Mouse (Mus musculus) kidney, embryonic 16.5 days (tissue): ENCODE measurements around the gene Sergef. TPM values are rescaled to one million over a fixed set of nuclear protein-coding genes. Genes with fewer than 3 reads are reported as not detected.

Experiments used
- ATAC-seq: fragments of 200-750 bp; cut with Nextera tagmentation; 2 replicates; pipeline ENCODE4 v1.8.0; 2017; ENCODE audit warnings: moderate TSS enrichment; ENCODE audit not compliant: low FRiP score, low TSS enrichment
- H3K27ac ChIP-seq: fragments of 300-500 bp; sonication (generic); 2 replicates; pipeline ENCODE4 v1.5.1; 2014; ENCODE audit warnings: low read length
- H3K27me3 ChIP-seq: fragments of 300-500 bp; sonication (generic); 2 replicates; pipeline ENCODE4 v1.6.1; 2014; ENCODE audit warnings: low read length, control low read depth, mixed read lengths; ENCODE audit not compliant: insufficient read depth
- H3K36me3 ChIP-seq: fragments of 300-500 bp; sonication (generic); 2 replicates; pipeline ENCODE4 v1.6.1; 2014; ENCODE audit warnings: low read length, control low read depth, mixed read lengths; ENCODE audit not compliant: insufficient read depth
- H3K4me1 ChIP-seq: fragments of 300-500 bp; sonication (generic); 2 replicates; pipeline ENCODE4 v1.6.1; 2014; ENCODE audit warnings: low read length, control low read depth, mixed read lengths; ENCODE audit not compliant: insufficient read depth
- H3K4me2 ChIP-seq: fragments of 300-500 bp; sonication (generic); replicated peaks from 2 replicates; pipeline ENCODE4 v1.6.1; 2014; ENCODE audit warnings: low read depth, low read length
- H3K4me3 ChIP-seq: fragments of 300-500 bp; sonication (generic); 2 replicates; pipeline ENCODE4 v1.5.1; 2014; ENCODE audit warnings: mild to moderate bottlenecking, low read length
- H3K9ac ChIP-seq: fragments of 300-500 bp; sonication (generic); replicated peaks from 2 replicates; pipeline ENCODE4 v1.6.1; 2014; ENCODE audit warnings: low read length
- H3K9me3 ChIP-seq: fragments of 300-500 bp; sonication (generic); 2 replicates; pipeline ENCODE4 v1.6.1; 2016; ENCODE audit warnings: low read length, control low read depth
- WGBS: fragments of 180-500 bp; shearing (Covaris S2); extraction: QIAGEN DNeasy Blood & Tissue Kit; methylation state at CpG from one replicate; pipeline ENCODE4 v1.1.7; 2014; 5-methylcytosine and 5-hydroxymethylcytosine counted together
- polyA plus RNA-seq: library from polyadenylated mRNA; unstranded; fragments of >200 nt; fragmentation: Nextera tagmentation; extraction: Ambion mirVana; gene quantifications from 2 replicates; pipeline ENCODE4 v1.2.1, GENCODE M21; 2015

Gene Sergef
- polyA plus RNA-seq, 1 experiment from 2014 or later = 14.7 TPM

DNA sequence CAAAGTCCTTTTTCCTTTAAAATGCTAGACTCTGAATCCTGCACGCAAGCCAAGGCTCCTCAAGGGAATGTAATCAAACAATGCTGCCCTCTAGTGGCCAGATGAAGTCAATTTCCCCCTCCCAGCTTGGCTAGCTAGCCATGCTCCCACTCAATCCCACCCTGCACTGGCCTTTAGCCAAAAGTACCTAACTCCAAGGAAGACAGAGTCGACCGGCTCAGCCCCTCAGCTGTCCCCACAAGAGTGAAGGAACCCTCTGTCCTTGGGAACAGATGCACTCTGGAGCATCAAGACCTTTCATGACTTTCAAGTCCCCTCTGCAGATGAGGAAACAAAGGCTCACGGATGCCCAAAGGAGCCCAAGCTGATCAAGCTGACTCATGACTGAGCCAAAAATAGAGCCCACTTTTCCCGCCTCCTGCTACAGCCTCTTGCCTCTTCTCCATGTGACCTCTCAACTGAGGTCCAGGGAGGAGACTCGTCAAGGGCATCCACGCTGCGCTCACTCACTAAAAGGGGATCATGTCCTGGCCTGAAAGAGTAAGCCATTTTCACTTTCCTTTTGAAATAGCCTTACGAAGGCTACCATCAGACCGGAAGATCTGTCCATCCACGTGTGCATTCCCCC lies 32.1 kb downstream of the Sergef start:
- H3K9me3 ChIP-seq = no peaks in the 10 kb centered on the region
- peaks cover 3% of the 10 kb centered on the region; the same call in 1 of the 2 replicates for H3K36me3 ChIP-seq
- no peak overlapping the region for H3K27ac ChIP-seq
- no peak overlapping the region for H3K4me3 ChIP-seq
- 59% methylated on average over 11 of the region's 11 CpGs for WGBS
- no peak overlapping the region for H3K4me2 ChIP-seq
- ATAC-seq = no peak
- no peak overlapping the region for H3K9ac ChIP-seq
- H3K4me1 ChIP-seq = peaks cover 12% of the 10 kb centered on the region
- no peaks in the 10 kb centered on the region for H3K27me3 ChIP-seq

GRCm38 (mm10) chr7:46607031-46607426 lies 32.6 kb downstream of the Sergef start:
- H3K4me2 ChIP-seq = no peak overlapping the region

DNA sequence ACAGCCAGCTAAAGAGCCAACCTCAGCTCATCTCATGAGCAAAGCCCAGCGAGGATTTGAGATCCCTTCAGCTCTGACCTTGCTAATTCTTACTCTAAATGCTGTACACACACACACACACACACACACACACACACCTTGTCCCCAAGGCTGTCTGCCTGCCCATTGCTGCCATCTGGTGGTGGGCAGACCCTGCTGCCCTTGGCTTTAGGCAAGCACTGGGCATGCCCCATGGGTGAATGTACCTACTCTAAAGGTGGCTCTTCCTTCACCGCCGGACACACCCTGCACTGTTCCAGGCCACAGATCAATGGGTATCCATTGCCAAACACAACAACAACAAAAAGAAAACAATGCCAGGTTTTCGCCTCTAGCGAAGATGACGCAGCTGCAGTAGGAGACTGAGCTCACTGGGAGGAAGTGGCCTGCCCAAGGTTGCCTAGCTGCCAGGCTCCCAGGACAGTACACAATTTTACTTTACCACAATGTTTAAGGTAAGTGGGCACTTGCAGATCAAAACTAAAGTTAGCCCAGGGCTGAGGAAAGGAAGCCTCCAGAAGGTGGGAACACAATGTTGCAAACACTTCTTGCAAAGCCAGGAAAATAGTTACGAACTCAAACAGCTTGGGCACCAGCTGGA lies 33.1 kb downstream of the Sergef start:
- peak; percentile 70; the same call in 1 of the 2 replicates for ATAC-seq
- Histone ChIP-seq H3K9ac (no peak overlapping the region), H3K36me3 (peaks cover 3% of the 10 kb centered on the region; the same call in 1 of the 2 replicates), H3K27me3 (no peaks in the 10 kb centered on the region), H3K4me3 (no peak overlapping the region), H3K4me2 (no peak overlapping the region), H3K27ac (peak overlapping the region; percentile 26; the same call in 1 of the 2 replicates), H3K4me1 (peaks cover 9% of the 10 kb centered on the region; the same call in 1 of the 2 replicates), H3K9me3 (no peaks in the 10 kb centered on the region)
- 74% methylated on average over 7 of the region's 7 CpGs for WGBS

More at GRCm38 (mm10) chr7:46607031-46607426, 32.6 kb downstream of the Sergef start:
- Histone ChIP-seq H3K27me3 (no peaks in the 10 kb centered on the region), H3K9me3 (no peaks in the 10 kb centered on the region), H3K4me1 (peaks cover 9% of the 10 kb centered on the region; the same call in 1 of the 2 replicates), H3K36me3 (peaks cover 3% of the 10 kb centered on the region; the same call in 1 of the 2 replicates), H3K4me3 (no peak overlapping the region), H3K27ac (peak overlapping the region; percentile 26; the same call in 1 of the 2 replicates), H3K9ac (no peak overlapping the region)
- ATAC-seq = peak; percentile 78; the same call in 1 of the 2 replicates
- WGBS = 55% methylated on average over 8 of the region's 8 CpGs

- H3K4me3 ChIP-seq = no peak overlapping the region
- no peak overlapping the region for H3K27ac ChIP-seq
- ATAC-seq = no peak
- peaks cover 13% of the 10 kb centered on the region; the same call in 1 of the 2 replicates for H3K4me1 ChIP-seq
- H3K9me3 ChIP-seq = no peaks in the 10 kb centered on the region
- H3K27me3 ChIP-seq = no peaks in the 10 kb centered on the region
- 86% methylated on average over 7 of the region's 7 CpGs for WGBS
- no peak overlapping the region for H3K4me2 ChIP-seq
- peaks cover 3% of the 10 kb centered on the region; the same call in 1 of the 2 replicates for H3K36me3 ChIP-seq
- H3K9ac ChIP-seq = no peak overlapping the region
Observed at GRCm38 (mm10) chr7:46603051-46603450, 36.6 kb downstream of the Sergef start.

DNA sequence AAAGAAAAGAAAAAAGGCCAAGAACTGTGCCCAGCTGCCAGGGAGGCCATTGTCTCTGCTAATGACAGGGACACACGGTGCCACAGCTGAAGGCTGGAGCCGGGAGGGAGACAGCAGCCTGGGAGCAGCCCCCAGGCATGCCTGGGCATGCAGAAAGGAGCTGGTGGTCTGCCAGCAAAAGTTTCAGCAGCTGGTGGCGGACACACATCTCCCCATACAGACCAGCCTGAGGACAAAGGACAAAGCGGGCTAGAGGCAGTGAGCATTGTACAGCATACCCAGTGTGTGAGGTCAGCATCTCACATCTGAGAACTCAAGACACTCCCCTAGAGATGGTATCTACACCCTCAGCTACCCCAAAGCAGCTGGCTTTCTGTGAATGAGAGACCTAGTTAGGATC lies 37.5 kb downstream of the Sergef start:
- no peak for ATAC-seq
- Histone ChIP-seq H3K4me1 (peaks cover 6% of the 10 kb centered on the region; the same call in 1 of the 2 replicates), H3K9me3 (no peaks in the 10 kb centered on the region), H3K4me3 (no peak overlapping the region), H3K27me3 (no peaks in the 10 kb centered on the region), H3K9ac (no peak overlapping the region), H3K27ac (no peak overlapping the region), H3K4me2 (no peak overlapping the region), H3K36me3 (peaks cover 3% of the 10 kb centered on the region; the same call in 1 of the 2 replicates)
- 59% methylated on average over 4 of the region's 4 CpGs for WGBS

DNA sequence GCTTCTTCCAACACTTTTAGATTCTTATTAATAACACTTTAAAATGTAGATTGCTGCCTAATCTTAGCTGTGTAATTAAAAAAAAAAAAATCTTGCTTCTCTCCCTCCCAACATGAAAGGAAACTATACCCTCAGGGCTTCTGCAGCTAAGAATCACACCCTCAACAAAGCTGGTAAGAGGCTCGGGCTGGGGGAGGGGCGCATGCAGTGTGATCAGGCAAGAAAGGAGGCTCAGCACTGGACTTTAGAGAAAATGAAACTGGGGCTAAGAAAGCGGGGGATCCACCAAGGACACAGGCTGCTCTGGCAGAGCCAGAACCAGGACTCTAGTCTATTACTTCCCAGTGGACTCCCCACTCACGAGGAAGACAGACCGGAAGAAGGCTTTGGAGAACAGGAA lies 38.5 kb downstream of the Sergef start:
- 0 out of 2 replicates have a peak, but pooled peaks cover 4% of the 10 kb centered on the region for H3K4me1 ChIP-seq
- ATAC-seq = no peak
- no peak overlapping the region for H3K4me2 ChIP-seq
- WGBS = 41% methylated on average over 5 of the region's 5 CpGs
- no peak overlapping the region for H3K4me3 ChIP-seq
- peaks cover 3% of the 10 kb centered on the region; the same call in 1 of the 2 replicates for H3K36me3 ChIP-seq
- no peak overlapping the region for H3K27ac ChIP-seq
- no peaks in the 10 kb centered on the region for H3K27me3 ChIP-seq
- H3K9ac ChIP-seq = no peak overlapping the region
- H3K9me3 ChIP-seq = no peaks in the 10 kb centered on the region

DNA sequence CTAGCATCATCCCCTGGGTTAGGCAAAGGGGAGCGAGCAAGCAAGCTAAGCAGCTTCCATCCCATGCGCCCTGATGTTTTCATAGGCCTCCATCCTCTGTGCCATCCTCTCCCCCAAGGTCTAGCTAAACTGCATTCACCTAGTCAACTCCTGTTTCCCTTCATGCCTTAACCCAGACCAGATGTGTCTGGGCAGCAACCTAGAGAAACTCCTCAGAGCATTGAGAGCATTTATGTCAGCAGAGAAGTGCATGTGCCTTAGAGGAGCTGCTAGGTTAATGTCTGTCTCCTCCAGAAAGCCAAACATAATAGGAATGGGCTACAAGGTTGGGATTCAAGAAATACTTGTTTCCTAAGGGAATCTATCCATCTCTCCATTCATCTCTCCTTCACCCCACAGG lies 42.6 kb downstream of the Sergef start:
- no peak for ATAC-seq
- Histone ChIP-seq H3K4me1 (0 out of 2 replicates have a peak, but pooled peaks cover 4% of the 10 kb centered on the region), H3K9ac (no peak overlapping the region), H3K4me2 (no peak overlapping the region), H3K36me3 (no peaks in the 10 kb centered on the region), H3K9me3 (no peaks in the 10 kb centered on the region), H3K27ac (no peak overlapping the region), H3K4me3 (no peak overlapping the region), H3K27me3 (no peaks in the 10 kb centered on the region)
- WGBS = 100% methylated on average over 2 of the region's 2 CpGs

DNA sequence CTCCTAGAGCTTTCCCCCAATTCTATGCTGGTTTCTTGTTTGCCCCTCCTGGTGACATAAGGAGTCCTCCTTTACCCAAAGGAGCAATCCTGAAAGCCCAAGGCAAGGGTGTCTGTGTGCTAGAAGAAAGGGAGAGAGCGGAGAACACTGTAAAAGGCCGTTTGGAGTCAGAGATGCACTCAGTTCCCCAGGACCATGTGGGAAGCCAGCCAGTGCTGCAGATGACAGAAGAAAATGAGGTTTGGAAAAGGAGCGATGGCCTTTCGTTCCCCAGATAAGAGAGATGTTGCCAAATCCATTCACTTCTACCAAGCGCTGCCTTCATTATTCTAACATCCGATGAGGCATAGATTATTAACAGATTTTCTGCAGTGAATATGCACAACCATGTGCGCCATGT lies 48.1 kb downstream of the Sergef start:
- no peak overlapping the region for H3K4me2 ChIP-seq
- WGBS = 89% methylated on average over 7 of the region's 7 CpGs
- H3K27ac ChIP-seq = no peak overlapping the region
- H3K9ac ChIP-seq = no peak overlapping the region
- ATAC-seq = no peak
- H3K9me3 ChIP-seq = no peaks in the 10 kb centered on the region
- no peaks in the 10 kb centered on the region for H3K36me3 ChIP-seq
- H3K27me3 ChIP-seq = no peaks in the 10 kb centered on the region
- no peak overlapping the region for H3K4me3 ChIP-seq
- H3K4me1 ChIP-seq = no peaks in the 10 kb centered on the region

- H3K36me3 ChIP-seq = no peaks in the 10 kb centered on the region
- H3K9me3 ChIP-seq = no peaks in the 10 kb centered on the region
- no peak overlapping the region for H3K4me3 ChIP-seq
- H3K27ac ChIP-seq = no peak overlapping the region
- no peak for ATAC-seq
- H3K4me1 ChIP-seq = no peaks in the 10 kb centered on the region
- H3K9ac ChIP-seq = no peak overlapping the region
- no peak overlapping the region for H3K4me2 ChIP-seq
- WGBS = 72% methylated on average over 12 of the region's 12 CpGs
- H3K27me3 ChIP-seq = no peaks in the 10 kb centered on the region
Observed at GRCm38 (mm10) chr7:46589181-46589580, 50.4 kb downstream of the Sergef start.

DNA sequence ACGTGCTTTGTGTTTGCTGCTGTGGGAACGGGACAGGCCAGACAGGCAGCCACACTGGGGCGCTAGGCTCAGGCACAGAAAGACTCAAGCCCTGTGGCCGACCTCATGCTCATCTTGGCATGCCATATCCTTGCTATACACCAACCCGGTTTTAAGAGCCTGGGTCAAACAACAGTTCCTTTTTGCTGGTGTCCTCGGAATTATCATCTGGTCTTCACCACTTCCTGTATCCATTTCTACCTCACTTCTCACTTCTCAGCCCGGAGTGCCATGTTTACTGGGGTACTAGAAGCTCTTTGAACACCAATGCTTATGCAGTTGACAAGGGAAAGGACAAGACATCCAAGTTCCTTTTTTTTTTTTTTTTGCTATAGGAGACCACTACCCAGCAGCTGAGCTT lies 51.6 kb downstream of the Sergef start:
- Histone ChIP-seq H3K27me3 (no peaks in the 10 kb centered on the region), H3K4me1 (no peaks in the 10 kb centered on the region), H3K4me3 (no peak overlapping the region), H3K4me2 (no peak overlapping the region), H3K36me3 (no peaks in the 10 kb centered on the region), H3K9ac (no peak overlapping the region), H3K27ac (no peak overlapping the region), H3K9me3 (no peaks in the 10 kb centered on the region)
- 89% methylated on average over 7 of the region's 7 CpGs for WGBS
- ATAC-seq = no peak
